Mouse (Mus musculus) mature B cell (primary cell): Measurements from ENCODE around the gene Nsun5.

Source experiments
- in situ Hi-C: fragments of 300-500 bp; cut with MboI; formaldehyde crosslinking; loops from 2 replicates; pipeline ENCODE4 v1.14.3; 2019

The Nsun5 gene

DNA sequence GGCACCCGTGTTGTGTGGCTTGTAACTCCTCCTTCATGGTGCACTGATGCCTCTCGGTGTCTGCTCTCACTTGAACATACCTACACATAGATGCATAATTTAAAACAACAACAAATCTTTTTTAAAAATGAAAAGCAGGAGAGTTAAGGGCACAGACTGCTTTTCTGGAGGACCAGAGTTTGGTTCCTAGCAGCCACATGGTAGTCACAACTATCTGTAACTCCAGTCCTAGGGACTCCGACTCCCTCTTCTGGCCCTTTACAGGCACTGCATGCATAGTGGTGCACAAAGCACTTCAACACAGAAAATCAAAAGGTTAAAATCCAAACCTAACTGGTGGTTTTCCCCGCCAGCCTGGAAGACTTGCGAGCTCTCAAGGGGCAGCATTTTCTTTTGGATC, 3.8 kb downstream of the Nsun5 start:
- in situ Hi-C loops = no loop called here

DNA sequence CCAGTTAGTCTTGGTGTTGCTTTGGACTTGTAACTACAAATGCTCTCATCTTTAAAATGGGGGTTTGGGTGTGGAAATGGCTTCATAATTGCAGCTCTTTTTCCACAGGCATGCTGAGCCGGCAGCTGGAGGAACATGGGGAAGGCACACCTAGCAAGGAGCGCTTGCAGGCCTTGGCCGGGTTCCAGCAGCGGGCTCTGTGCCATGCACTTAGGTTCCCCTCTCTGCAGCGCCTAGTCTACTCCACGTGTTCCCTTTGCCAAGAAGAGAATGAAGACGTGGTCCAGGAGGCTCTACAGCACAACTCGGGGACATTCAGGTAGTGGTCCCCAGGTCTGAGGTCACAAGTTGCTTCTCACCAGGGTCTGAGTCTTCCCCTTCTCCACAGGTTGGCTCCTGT, 5.4 kb downstream of the Nsun5 start:
- in situ Hi-C loops = no loop called here

DNA sequence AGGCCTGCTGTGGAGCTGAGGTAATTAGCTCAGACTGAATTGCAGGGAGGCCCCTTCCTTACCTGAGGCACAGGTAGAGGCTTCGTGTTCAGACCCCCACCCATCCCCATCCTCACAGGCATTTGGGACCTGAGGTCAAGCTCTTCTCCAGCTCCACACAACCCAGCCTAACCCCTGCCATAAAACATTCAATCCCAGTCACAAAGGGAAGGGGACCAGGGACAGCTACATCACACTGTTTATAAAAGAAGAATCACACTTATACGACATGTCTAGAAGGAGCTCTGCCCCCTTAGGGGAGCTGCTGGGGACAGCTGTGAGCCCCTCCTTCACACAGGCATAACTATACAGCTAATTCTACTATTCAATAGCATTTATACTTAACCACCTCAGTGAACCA, 6.6 kb downstream of the Nsun5 start:
- in situ Hi-C loops = no loop called here

DNA sequence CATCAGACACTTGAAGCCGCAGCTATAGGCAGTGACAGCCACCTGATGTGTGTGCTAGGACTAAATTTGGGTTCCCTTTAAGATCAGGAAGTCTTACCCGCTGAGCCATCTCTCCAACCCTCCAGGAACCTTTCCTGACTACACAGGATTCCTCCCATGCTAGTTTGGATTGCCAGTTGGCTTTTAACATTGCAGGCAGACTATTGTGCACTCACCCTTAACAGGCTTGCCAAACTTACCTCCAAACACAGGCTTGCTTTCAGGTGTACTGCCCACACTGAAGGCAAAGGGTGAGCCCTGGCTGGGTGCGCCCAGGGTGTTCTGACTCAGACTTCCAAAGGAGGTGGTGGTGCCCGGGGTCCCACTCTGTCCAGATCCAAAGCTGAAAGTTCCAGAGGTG, 10.9 kb downstream of the Nsun5 start:
- in situ Hi-C loops = no loop called here

DNA sequence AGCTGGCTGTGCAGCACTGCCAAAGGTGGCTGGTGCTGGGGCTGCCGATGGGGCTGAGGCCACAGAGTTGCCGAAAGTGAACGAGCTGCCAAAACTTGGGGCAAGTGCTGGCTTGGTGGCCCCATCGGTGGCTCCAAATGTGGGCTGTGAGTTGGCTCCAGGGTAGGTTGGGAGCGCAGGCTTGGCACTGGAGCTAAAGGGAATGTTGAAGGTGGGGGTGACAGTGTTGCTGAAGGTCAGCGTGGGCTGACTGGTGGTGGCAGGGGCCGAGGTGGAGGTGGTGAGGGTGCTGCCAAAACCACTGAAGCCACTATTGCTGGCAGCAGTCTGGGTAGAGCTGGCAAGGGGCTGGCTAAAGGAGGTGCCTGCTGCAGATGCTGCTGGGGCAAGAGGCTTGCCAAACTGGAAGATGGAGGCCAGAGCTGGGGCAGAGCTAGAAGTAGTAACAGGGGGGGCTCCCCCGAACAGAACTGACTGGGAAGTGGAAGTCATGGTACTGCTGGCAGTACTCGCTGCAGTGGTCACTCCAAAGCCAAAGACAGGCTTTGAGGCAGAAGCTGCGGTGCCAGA, 11.7 kb downstream of the Nsun5 start:
- in situ Hi-C loops = no loop called here

DNA sequence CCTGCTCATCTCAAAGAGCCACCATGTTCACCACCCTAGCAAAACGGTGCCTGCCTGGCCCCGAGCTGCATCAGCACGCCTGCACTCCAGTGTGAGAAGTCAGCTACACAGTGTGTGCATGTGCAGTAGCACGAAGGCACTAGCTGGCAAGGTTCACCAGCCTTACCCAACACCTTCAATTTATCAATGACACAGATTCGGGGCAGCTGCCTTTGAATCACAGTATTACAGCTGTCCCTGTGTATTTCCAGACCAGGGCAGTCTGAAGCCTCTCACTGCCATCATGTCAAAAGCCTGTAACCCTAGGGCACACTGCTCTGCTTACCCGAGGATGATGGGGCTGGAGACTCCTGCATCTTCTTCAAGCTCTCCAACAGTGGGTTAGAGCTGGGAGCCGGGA, 13.0 kb downstream of the Nsun5 start:
- in situ Hi-C loops = no loop called here

DNA sequence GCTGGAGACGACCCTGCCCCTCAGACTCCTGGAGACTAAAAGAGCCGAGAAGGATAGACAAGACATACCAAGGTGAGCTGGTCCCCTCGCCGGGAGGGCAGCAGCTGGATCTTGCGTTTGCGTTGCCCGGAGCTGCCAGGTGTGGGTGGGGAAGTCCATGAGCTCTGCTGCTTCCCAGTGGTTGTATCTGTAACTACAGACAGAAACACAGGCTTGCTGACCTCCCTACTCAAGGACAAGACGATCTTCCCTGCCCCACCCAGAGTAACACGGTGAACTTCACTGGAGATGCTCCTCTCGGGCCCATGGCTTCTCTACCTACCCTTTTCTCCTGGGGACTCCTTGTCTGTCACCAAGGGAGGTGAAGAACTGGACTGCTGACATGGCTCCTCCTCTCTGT, 14.0 kb downstream of the Nsun5 start:
- in situ Hi-C loops = no loop called here

DNA sequence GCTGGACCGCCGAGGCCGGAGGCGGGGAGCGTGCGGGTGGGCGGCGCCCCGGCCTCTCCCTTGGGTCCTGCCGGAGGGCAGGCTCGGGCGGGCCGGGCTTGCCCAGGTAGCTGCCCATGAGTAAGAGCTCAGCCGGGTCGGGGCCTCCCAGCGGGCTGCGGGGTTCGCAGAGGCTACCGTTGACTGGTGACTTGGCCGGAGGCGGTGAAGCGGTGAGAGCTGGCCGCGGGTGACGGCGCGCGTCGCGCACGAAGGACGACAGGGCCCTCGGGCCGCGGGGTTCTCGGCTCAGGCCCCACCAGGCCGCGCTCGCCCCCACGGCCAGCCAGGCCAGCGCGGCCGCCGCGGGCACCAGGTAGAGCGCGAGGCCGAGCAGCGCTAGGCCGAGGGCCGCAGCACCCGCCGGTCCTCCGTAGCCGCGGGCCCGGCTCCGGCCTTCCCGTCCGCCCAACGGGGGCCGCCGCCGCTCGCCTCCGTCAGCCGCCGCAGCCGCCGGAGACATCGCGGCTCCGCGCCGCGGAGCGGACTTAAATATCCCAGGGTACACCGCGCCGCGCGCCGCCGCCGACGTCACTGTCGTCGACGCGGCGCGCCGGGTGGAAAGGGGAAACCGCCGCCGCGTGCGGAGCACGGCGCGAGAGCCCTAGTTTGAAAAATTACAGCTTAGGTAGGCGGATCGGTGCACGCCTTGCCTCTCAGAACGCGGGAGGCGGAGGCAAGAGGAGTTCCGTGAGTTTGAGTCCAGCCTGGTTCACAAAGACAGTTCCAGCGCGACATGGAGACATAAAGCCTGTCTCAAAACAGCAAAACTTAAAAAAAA, 24.5 kb downstream of the Nsun5 start, which contains the start of gene Pom121:
Pom121 (minus strand) TSS at position 543 of the 820 bp plus-strand sequence.
- in situ Hi-C loops = no loop called here

DNA sequence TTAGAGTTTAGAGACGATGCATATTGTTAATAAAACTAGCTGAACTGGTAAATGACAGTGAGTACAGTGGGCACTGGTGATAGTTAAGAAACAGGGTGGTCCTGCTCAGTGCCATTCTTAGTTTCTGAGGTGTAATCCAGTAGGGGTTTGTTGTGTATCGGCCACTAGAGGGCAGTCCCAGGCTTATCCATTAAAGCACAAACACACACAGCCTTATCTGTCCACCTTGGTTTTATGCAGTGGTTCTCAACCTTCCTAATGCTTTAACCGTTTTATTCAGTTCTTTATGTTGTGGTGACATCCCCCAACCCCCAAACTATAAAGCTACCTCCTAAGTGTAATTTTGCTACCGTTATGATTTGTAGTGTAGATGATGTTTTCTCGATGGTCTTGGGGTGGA, 26.1 kb downstream of the Nsun5 start:
- in situ Hi-C loops = no loop called here

DNA sequence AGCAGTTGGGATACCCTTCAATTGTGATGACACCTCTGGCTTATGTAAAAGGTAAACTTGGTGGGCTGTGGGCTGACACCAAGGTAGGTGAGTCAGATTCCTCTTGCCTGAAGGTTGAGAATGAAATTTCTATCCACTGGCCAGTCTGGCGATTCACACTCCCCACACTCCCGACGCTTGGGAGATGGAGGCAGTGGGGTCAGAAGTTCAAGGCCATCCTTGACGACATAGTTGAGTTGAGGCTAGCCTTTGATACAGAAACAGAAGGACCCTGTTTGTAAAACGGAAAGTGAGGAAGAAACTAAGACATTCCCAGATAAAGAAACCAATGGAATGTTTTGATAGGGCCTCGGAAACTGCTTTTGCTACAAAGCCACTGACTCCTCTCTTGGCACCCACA, 29.6 kb downstream of the Nsun5 start:
- in situ Hi-C loops = no loop called here

DNA sequence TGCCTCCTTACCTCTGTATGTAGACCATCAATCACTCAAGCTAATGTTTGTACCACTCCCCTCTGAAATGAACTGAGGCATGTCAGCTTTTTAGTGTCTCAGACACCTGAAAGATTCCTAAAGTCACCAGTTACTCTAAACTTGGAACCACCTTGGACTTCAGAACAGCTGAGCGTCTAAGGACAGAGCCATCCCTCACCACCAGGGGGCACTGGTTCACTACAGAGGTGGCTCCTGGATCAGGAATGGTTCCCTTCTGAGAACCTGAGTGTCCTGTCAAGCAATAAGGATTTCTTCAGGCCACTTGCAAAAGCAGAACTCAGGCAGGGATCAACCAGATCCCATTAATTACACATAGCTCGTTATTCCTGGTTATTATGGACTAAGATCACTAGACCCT, 30.5 kb downstream of the Nsun5 start:
- in situ Hi-C loops = no loop called here

DNA sequence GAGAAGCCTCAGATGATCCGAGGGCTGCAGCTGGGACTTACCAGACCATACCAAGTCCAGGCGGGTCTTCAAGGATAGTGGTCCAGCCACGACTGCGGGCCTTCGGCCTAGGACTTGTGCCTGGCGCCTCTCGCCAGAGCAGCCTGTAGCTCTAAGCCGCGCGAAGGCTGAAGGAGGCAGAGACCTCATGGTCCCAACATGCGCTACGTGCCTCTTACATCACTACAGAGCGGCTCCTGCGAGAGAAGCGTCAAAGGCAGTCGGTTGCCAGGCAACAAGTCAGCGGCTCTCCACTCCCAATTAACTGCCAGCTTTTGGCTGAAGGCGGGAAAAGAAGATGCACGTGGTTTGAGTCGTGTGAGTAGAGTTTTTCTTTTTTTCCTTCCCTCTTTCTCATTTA, 34.9 kb downstream of the Nsun5 start:
- in situ Hi-C loops = no loop called here

DNA sequence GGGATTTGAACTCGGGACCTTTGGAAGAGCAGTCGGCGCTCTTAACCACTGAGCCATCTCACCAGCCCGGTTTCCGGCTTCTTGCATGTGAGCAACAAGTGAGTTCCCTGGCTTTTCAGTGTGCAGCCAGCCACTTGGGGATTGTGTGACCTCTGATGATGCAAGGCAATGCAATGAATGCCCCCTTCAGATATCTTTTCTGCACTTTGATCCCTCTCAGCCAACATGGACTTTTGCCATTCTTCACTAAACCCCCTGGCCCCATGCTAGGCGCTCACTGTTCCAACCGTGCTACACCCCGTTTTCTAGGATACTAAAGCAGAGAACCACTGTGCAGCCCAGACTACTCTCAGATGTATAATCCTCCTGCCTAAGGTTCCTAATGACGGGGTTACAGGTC, 35.7 kb downstream of the Nsun5 start:
- in situ Hi-C loops = no loop called here

DNA sequence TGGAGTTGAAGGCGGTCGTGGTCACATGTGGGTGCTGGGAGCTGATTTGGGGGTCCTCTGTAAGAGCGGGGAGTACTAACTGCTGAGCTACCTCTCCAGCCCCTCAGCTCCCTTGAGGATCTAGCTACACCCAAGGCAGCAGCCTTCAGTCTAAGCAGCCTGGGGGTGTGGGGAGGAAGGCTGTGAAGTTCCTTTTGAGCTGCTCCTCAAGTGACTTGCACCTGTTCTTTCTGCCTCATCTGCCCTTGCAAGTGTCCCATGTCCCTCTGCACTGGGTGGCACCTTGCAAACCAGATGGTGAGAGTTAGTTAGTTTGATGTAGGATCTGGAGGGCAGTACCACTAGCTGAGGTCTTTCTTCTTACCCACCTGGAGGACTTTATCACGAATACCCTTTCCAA, 38.4 kb downstream of the Nsun5 start:
- in situ Hi-C loops = no loop called here

DNA sequence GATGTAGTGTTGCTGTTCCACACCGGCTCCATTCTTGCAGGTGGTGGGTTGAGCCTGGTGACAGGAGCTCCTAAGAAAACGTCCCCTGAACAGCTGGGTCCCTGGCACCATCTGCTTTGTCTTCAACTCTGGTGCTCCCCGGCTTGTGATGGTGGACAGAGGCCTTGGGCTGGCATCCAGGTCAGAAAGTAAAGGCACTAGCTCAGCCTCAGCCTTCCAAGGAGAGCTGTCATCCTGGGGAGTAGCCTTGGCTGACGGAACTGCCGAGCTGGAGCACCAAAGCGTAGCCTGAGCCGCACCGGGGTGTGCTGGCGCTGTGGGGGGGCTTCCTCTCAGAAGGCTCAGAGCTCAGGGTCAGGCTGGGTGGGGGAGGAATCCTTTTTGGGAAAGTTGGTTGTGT, 40.5 kb downstream of the Nsun5 start:
- in situ Hi-C loops = no loop called here
